Mouse (Mus musculus) thymus, adult 2 months (tissue): ENCODE measurements around the gene Cib1. TPM values are rescaled to one million over a fixed set of nuclear protein-coding genes. Genes with fewer than 3 reads are reported as not detected.

ENCODE experiments used
- DNase-seq: peaks from one replicate; pipeline ENCODE4 v3.0.0; 2021
- H3K27ac ChIP-seq: fragments of 200-500 bp; 2 replicates; pipeline ENCODE4 v1.5.1; 2012; ENCODE audit warnings: low read length, control low read depth; ENCODE audit not compliant: control insufficient read depth, insufficient read depth
- H3K27me3 ChIP-seq: fragments of 200-500 bp; 2 replicates; pipeline ENCODE4 v1.6.1; 2012; ENCODE audit warnings: mild to moderate bottlenecking, low read length, moderate library complexity, mixed read lengths; ENCODE audit not compliant: control insufficient read depth, insufficient read depth
- H3K36me3 ChIP-seq: fragments of 200-500 bp; 2 replicates; pipeline ENCODE4 v1.6.1; 2012; ENCODE audit warnings: mild to moderate bottlenecking, low read length, moderate library complexity; ENCODE audit not compliant: control insufficient read depth, insufficient read depth
- H3K4me1 ChIP-seq: fragments of 200-500 bp; replicated peaks from 2 replicates; pipeline ENCODE4 v1.6.1; 2012; ENCODE audit warnings: low read length; ENCODE audit not compliant: control insufficient read depth, insufficient read depth
- H3K4me3 ChIP-seq: fragments of 200-500 bp; 2 replicates; pipeline ENCODE4 v1.5.1; 2012; ENCODE audit warnings: mild to moderate bottlenecking, low read length, control low read depth, moderate library complexity; ENCODE audit not compliant: control insufficient read depth, insufficient read depth
- CTCF ChIP-seq: fragments of 200-500 bp; IDR thresholded peaks from 2 replicates; pipeline ENCODE4 v1.5.1; 2012; ENCODE audit warnings: mild to moderate bottlenecking, control low read depth, low read length, moderate library complexity, borderline replicate concordance; ENCODE audit not compliant: control insufficient read depth, poor library complexity, insufficient read depth; ENCODE audit errors: extremely low read depth
- POLR2A ChIP-seq: fragments of 200-500 bp; IDR thresholded peaks from 2 replicates; pipeline ENCODE4 v1.6.1; 2012; ENCODE audit warnings: mild to moderate bottlenecking, low read length, control low read depth, moderate library complexity; ENCODE audit not compliant: control insufficient read depth, poor library complexity, insufficient read depth; ENCODE audit errors: extremely low read depth
- WGBS: fragments of 180-500 bp; shearing (Covaris S2); methylation state at CpG from one replicate; pipeline ENCODE4 v1.1.7; 2018; 5-methylcytosine and 5-hydroxymethylcytosine counted together
- polyA plus RNA-seq: library from polyadenylated mRNA; depleted of rRNA; stranded (reverse); fragments of >200 nt; gene quantifications from 2 replicates; pipeline ENCODE4 v1.2.3, GENCODE M21; 2012; rRNA removed

Gene Cib1
- polyA plus RNA-seq, result 152 and 192 TPM in 2 replicates

DNA sequence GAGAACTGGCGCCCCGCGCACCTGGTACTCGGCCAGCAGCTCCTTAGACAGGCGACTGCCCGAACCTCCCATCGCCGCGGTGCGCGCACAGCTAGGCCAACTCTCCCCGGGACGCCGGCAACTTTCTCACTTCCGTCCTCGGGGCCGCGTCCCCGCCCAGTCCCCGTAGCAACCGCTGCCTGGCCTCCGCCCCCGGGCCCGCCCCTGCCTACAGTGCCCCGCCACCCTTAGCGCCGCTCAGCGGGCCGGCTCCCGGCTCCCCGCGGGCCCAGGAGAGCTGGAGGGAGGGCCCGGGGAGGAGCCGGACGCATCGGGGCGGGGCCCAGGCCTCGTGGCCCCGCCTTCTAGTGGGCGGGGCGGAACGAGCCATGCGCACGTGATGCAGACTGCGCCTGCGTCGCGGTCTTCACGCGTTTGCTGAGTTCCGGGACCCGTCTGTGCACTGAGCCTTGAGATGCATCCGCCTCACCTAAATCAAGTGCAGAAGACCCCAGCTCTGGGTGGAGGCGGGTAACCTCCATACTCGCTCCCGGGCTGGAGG lies at the start of gene Cib1, which contains the start of gene Gdpgp1:
Gene Cib1, minus strand, starts transcription at position 325 of the 541 bp plus-strand sequence.
Gene Gdpgp1, plus strand, starts transcription at position 377 of the 541 bp plus-strand sequence.
- no peaks in the 10 kb centered on the region for H3K27me3 ChIP-seq
- peak; percentile 64; the same call in 1 of the 2 replicates for TF ChIP-seq CTCF
- peak; percentile 70 for TF ChIP-seq POLR2A
- DNase-seq, result peak; percentile 98
- peaks cover 10% of the 10 kb centered on the region for H3K4me1 ChIP-seq
- H3K36me3 ChIP-seq, result no peaks in the 10 kb centered on the region; the same call in 1 of the 2 replicates
- peak within 1 kb of the TSS; percentile 50 for H3K27ac ChIP-seq
- WGBS, result under 1% methylated on average over 56 of the region's 56 CpGs
- peak within 1 kb of the TSS; percentile 60 for H3K4me3 ChIP-seq

DNA sequence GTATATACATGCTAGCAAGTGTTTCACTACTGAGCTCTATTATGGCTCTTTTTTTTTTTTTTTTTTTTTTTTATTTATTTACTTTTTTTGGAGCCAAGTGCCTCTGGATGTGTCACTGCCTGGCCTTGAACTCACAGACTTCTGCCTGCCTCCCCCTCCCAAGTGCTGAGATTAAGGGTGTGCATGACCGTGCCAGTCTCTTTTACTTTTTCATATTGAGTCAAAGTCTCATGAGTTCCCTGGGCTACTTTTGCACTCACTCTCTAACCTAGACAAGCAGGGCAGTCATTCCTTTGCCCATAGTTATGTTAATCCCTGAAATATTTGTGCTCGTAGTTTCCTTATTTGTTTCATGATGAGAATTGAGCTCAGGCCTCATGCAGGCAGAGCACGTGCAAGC lies 49.0 kb upstream of the Cib1 start:
- H3K27ac ChIP-seq, result no peak overlapping the region
- no peak overlapping the region for H3K4me3 ChIP-seq
- no peak for DNase-seq
- peaks cover 49% of the 10 kb centered on the region for H3K36me3 ChIP-seq
- TF ChIP-seq CTCF (no peak), POLR2A (no peak)
- WGBS, result 94% methylated on average over 3 of the region's 3 CpGs
- H3K4me1 ChIP-seq, result peaks cover 18% of the 10 kb centered on the region
- no peaks in the 10 kb centered on the region for H3K27me3 ChIP-seq

DNA sequence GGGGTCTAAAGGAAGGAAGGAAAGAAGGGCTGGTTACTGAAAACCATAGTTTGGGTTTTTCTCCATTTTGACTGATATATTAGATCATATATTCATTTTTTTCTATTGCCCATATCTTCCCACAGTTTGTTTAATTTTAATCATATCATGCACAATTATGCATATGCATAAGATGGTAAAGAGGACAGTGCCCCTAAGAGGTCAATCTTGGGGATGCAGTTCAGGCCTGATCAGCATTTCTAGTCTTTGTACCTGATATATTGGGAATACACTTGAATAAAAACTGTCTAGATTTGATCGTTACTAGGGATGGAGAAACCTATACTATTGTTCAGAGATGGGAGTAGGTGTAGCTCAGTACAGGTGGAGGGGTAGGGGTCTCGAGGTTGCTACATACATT lies 48.4 kb upstream of the Cib1 start:
- no peaks in the 10 kb centered on the region for H3K27me3 ChIP-seq
- H3K4me3 ChIP-seq, result no peak overlapping the region
- no peak for TF ChIP-seq CTCF
- no peak for TF ChIP-seq POLR2A
- peaks cover 11% of the 10 kb centered on the region for H3K4me1 ChIP-seq
- no peak overlapping the region for H3K27ac ChIP-seq
- DNase-seq, result no peak
- 99% methylated on average over 2 of the region's 2 CpGs for WGBS
- H3K36me3 ChIP-seq, result peaks cover 55% of the 10 kb centered on the region

DNA sequence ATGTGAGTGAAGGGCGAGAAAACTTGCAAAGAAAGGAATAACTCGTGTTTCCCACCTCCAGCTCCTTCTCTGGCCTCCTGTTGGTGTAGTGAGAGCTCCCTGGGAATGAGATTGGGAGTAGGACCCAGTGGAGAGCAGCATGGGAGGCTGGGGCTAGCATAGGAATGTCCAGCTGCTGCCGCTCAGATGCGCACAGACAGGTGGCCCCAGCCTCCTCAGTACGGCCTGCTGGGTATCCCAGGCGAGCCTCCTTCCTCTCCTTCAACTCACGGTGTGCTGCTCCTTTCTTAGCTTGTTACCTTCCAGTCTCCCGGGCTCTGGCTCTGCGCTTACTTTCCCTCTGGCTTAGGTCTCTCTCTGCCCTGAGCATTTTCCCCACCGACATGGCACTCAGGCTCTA lies 47.4 kb upstream of the Cib1 start:
- TF ChIP-seq POLR2A (no peak), CTCF (no peak)
- DNase-seq, result no peak
- H3K27ac ChIP-seq, result no peak overlapping the region
- WGBS, result 98% methylated on average over 10 of the region's 10 CpGs
- peaks cover 3% of the 10 kb centered on the region for H3K4me1 ChIP-seq
- peaks cover 61% of the 10 kb centered on the region for H3K36me3 ChIP-seq
- H3K4me3 ChIP-seq, result no peak overlapping the region
- H3K27me3 ChIP-seq, result no peaks in the 10 kb centered on the region

DNA sequence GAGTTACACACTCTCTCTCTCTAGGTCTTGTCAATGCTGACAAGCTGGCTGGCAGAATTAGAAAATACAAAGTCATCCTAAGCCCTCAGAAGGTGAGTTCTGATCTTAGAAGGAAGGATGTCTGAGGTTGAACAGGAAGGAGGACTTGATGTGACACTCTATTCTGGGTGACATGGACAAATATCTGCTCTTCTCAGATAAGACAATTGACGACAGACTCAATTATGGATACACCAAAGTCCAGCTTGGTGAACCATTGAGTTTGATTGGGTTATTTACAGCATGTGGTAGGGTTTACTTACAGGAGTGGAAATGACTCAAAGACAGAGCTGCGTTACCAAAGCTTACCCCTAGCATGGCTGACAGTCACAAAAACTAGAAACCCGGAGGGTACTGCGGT lies 43.8 kb upstream of the Cib1 start:
- DNase-seq, result no peak
- H3K36me3 ChIP-seq, result peaks cover 49% of the 10 kb centered on the region
- 93% methylated on average over 4 of the region's 4 CpGs for WGBS
- no peaks in the 10 kb centered on the region for H3K27me3 ChIP-seq
- no peak overlapping the region for H3K27ac ChIP-seq
- H3K4me3 ChIP-seq, result no peak overlapping the region
- no peaks in the 10 kb centered on the region for H3K4me1 ChIP-seq
- TF ChIP-seq CTCF (no peak), POLR2A (no peak)

DNA sequence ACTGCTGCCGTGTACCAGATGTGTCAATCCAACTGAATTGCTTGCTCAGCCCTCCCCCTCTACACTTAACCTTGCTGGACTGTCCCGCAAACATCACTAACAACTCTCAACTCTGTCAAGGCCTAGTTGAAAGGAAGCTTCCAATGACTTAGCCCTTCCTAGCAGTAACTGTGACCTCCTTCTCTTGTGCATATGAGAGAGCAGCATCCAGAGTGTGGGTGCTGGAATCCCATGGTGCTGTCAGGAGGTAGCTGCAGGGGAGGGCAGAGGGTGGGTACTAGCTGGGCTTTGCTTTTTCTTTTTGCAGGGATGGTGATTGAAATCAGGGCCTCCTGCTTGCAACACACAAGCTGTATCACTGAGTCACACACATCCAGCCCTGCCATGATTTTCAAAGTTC lies 40.8 kb upstream of the Cib1 start:
- peaks cover 38% of the 10 kb centered on the region for H3K36me3 ChIP-seq
- no peak overlapping the region for H3K27ac ChIP-seq
- no peak for DNase-seq
- no peak overlapping the region for H3K4me3 ChIP-seq
- H3K27me3 ChIP-seq, result no peaks in the 10 kb centered on the region
- 95% methylated on average over 2 of the region's 2 CpGs for WGBS
- peaks cover 6% of the 10 kb centered on the region for H3K4me1 ChIP-seq
- TF ChIP-seq CTCF, result no peak
- TF ChIP-seq POLR2A, result no peak
